In genomic region chr8:95676631-95677030, GRCm38 (mm10) we compare ENCODE assay signal across 8 mouse cellular contexts. TPM values are rescaled to one million over a fixed set of nuclear protein-coding genes. Genes with fewer than 3 reads are reported as not detected.
A peak's percentile ranks its signal among the peaks of the same experiment; 100 is the strongest.
DNase-seq lines count a peak whose midpoint lies in the region; ATAC-seq lines count a peak whose summit lies in the region.

Ndrg4 (plus strand) TSS chr8:95676980.

- intact Hi-C loops in left cerebral cortex, postnatal 10 days (cut with DNase I): no loop called here

- 0 out of 2 replicates have a peak, but pooled peaks cover 5% of the 10 kb centered on the region for H3K4me1 ChIP-seq in kidney, embryonic 14.5 days (ENCODE audit: control insufficient read depth, insufficient read depth, low read length)
- peaks cover 15% of the 10 kb centered on the region for H3K4me1 ChIP-seq in heart, embryonic 10.5 days
- H3K4me1 ChIP-seq in neural tube, embryonic 15.5 days: peaks cover 30% of the 10 kb centered on the region

- DNase-seq in kidney, adult 18-20 months: no peak
- peak; percentile 70 for DNase-seq in ZHBTc4 (ENCODE audit: low read depth, low spot score)
- DNase-seq in heart, embryonic 10.5 days (ENCODE audit: low spot score): no peak
- DNase-seq in left cerebral cortex, postnatal 10 days (ENCODE audit: extremely low spot score in 1 of 2, low spot score in 2 of 2): no peak
- no peak for DNase-seq in right cerebral cortex, adult 2 months (ENCODE audit: low spot score in 2 of 2)

- H3K27ac ChIP-seq in kidney, embryonic 14.5 days (ENCODE audit: low read depth, low read length): no peak within 1 kb of the TSS
- peak within 1 kb of the TSS; percentile 85 for H3K27ac ChIP-seq in heart, embryonic 10.5 days
- H3K27ac ChIP-seq in neural tube, embryonic 15.5 days (replicated peaks): peak within 1 kb of the TSS; percentile 74

- no peaks in the 10 kb centered on the region for H3K9me3 ChIP-seq in kidney, embryonic 14.5 days (ENCODE audit: control insufficient read depth, low read length)
- no peaks in the 10 kb centered on the region for H3K9me3 ChIP-seq in heart, embryonic 10.5 days
- H3K9me3 ChIP-seq in neural tube, embryonic 15.5 days (replicated peaks): no peaks in the 10 kb centered on the region

- H3K9ac ChIP-seq in kidney, embryonic 14.5 days (ENCODE audit: low read depth, low read length): peak within 1 kb of the TSS; percentile 43; the same call in 1 of the 2 replicates
- peak within 1 kb of the TSS; percentile 79 for H3K9ac ChIP-seq in neural tube, embryonic 15.5 days (replicated peaks)

- ATAC-seq in kidney, embryonic 14.5 days (ENCODE audit: low FRiP score, low TSS enrichment): no peak
- ATAC-seq in neural tube, embryonic 15.5 days (ENCODE audit: low FRiP score): no peak
- no peak for ATAC-seq in granulocyte monocyte progenitor cell, adult 5-6 weeks (replicated peaks; ENCODE audit: poor library complexity, severe bottlenecking)

- 19% methylated on average over 9 of the region's 9 CpGs for WGBS in kidney, embryonic 14.5 days
- WGBS in heart, embryonic 10.5 days: 40% methylated on average over 9 of the region's 9 CpGs
- WGBS in neural tube, embryonic 15.5 days: 54% methylated on average over 9 of the region's 9 CpGs

- no peaks in the 10 kb centered on the region for H3K36me3 ChIP-seq in kidney, embryonic 14.5 days (ENCODE audit: control insufficient read depth, insufficient read depth, low read length)
- no peaks in the 10 kb centered on the region for H3K36me3 ChIP-seq in heart, embryonic 10.5 days
- H3K36me3 ChIP-seq in neural tube, embryonic 15.5 days: no peaks in the 10 kb centered on the region

- peaks cover 54% of the 10 kb centered on the region for H3K27me3 ChIP-seq in kidney, embryonic 14.5 days (ENCODE audit: control insufficient read depth, insufficient read depth, low read length)
- H3K27me3 ChIP-seq in heart, embryonic 10.5 days (ENCODE audit: insufficient read depth, poor library complexity, severe bottlenecking): peaks cover 88% of the 10 kb centered on the region
- H3K27me3 ChIP-seq in neural tube, embryonic 15.5 days (replicated peaks): 0 out of 2 replicates have a peak, but pooled peaks cover 13% of the 10 kb centered on the region

- peak within 1 kb of the TSS; percentile 60 for H3K4me3 ChIP-seq in kidney, embryonic 14.5 days (ENCODE audit: low read length)
- peak within 1 kb of the TSS; percentile 69 for H3K4me3 ChIP-seq in heart, embryonic 10.5 days
- peak within 1 kb of the TSS; percentile 78 for H3K4me3 ChIP-seq in neural tube, embryonic 15.5 days (replicated peaks)

- H3K4me2 ChIP-seq in kidney, embryonic 14.5 days (replicated peaks; ENCODE audit: low read depth, low read length): peak within 1 kb of the TSS; percentile 98
- H3K4me2 ChIP-seq in neural tube, embryonic 15.5 days: peak within 1 kb of the TSS; percentile 74

RNA-seq across cellular contexts. Expression of gene Ndrg4, which starts in this region (rescaled TPM):
- polyA plus RNA-seq in kidney, embryonic 14.5 days (2014; fragmentation: Nextera tagmentation; extraction: Ambion mirVana): 6.7 and 11.4 TPM in 2 replicates
- 141 and 294 TPM in 2 replicates for polyA plus RNA-seq in heart, embryonic 10.5 days (2016; fragmentation: Nextera tagmentation; extraction: Ambion mirVana)
- total RNA-seq in left cerebral cortex, postnatal 10 days (2021): 1,000 to 10,000 TPM; 1,340 to 1,419 TPM
- 495 and 557 TPM in 2 replicates for polyA plus RNA-seq in neural tube, embryonic 15.5 days (2015; fragmentation: Nextera tagmentation; extraction: Ambion mirVana)
- not detected in 2 replicates for total RNA-seq in granulocyte monocyte progenitor cell, adult 5-6 weeks (2014; fragmentation: Nextera tagmentation)
- total RNA-seq in granulocyte monocyte progenitor cell, adult 5-6 weeks (2017): not detected in 2 replicates

Comparison
In these comparisons a context has a peak if more than half of its experiments do, and no peak if none do; other contexts are left out.
1. RNA of gene Ndrg4 (total RNA-seq): 1,340 to 1,419 TPM in left cerebral cortex, postnatal 10 days; not detected in granulocyte monocyte progenitor cell, adult 5-6 weeks; every median in the first group is over 1,000 times any median in the second.
2. RNA of gene Ndrg4 (polyA plus RNA-seq): 495 to 557 TPM in neural tube, embryonic 15.5 days and 141 to 294 TPM in heart, embryonic 10.5 days; 6.7 to 11.4 TPM in kidney, embryonic 14.5 days; every median in the first group is over 10 times any median in the second.
3. Peak in every context shown above with its lines, with median percentiles within 50 percentile points of each other: H3K4me3 ChIP-seq.